Mouse (Mus musculus): ENCODE data around the gene Cd300a.

GRCm38 (mm10) chr11:114863918-114864420 lies 25.9 kb upstream of the Cd300a start:
- TF ChIP-seq POLR2A (IDR thresholded peaks at IDR 0.05; ENCODE audit: borderline replicate concordance, extremely low read depth, low read depth, low read length), result no peak
- TF ChIP-seq CTCF (IDR thresholded peaks at IDR 0.05; ENCODE audit: insufficient read depth, low read length), result no peak
